Mouse (Mus musculus) MEL (cell line): ENCODE measurements around the gene Grik4. TPM values are rescaled to one million over a fixed set of nuclear protein-coding genes. Genes with fewer than 3 reads are reported as not detected.

Experiments used
- DNase-seq: peaks from one replicate; pipeline ENCODE4 v3.0.0; 2011; ENCODE audit warnings: low read depth, low spot score
- H3K27ac ChIP-seq: 2 replicates; pipeline ENCODE4 v1.5.1; 2012; ENCODE audit warnings: low read depth, mild to moderate bottlenecking, control low read depth, low read length, moderate library complexity; ENCODE audit not compliant: control insufficient read depth
- H3K27me3 ChIP-seq, 2 experiments: fragments of 150-350 bp in 1 of 2; sonication (generic) in 1 of 2; 2 replicates each; pipeline ENCODE4 v1.6.1; 2012; ENCODE audit warnings: low read length in 2 of 2, mild to moderate bottlenecking in 2 of 2, improper control_type of control experiment in 1 of 2, moderate library complexity in 1 of 2; ENCODE audit not compliant: insufficient read depth in 2 of 2, control insufficient read depth in 1 of 2
- H3K36me3 ChIP-seq, 2 experiments: 2 replicates each; pipeline ENCODE4 v1.6.1; 2012 to 2014; ENCODE audit warnings: low read length in 2 of 2, improper control_type of control experiment in 1 of 2, inconsistent platforms in 1 of 2, mild to moderate bottlenecking in 1 of 2; ENCODE audit not compliant: insufficient read depth in 2 of 2, control insufficient read depth in 1 of 2
- H3K4me1 ChIP-seq, 2 experiments: fragments of 150-350 bp in 1 of 2; sonication (generic) in 1 of 2; 2 replicates each; pipeline ENCODE4 v1.6.1; 2012; ENCODE audit warnings: low read length in 2 of 2, improper control_type of control experiment in 1 of 2, mild to moderate bottlenecking in 1 of 2; ENCODE audit not compliant: insufficient read depth in 2 of 2, control insufficient read depth in 1 of 2
- H3K4me3 ChIP-seq, 2 experiments: fragments of 150-350 bp in 1 of 2; sonication (generic) in 1 of 2; 2 replicates each; pipeline ENCODE4 v1.5.1; 2012; ENCODE audit warnings: low read depth in 2 of 2, low read length in 2 of 2, mild to moderate bottlenecking in 2 of 2, moderate library complexity in 2 of 2, control low read depth in 1 of 2, improper control_type of control experiment in 1 of 2; ENCODE audit not compliant: control insufficient read depth in 1 of 2, insufficient read depth in 1 of 2
- H3K79me2 ChIP-seq: 2 replicates; pipeline ENCODE4 v1.6.1; 2012; ENCODE audit warnings: mild to moderate bottlenecking, low read length, moderate library complexity; ENCODE audit not compliant: control insufficient read depth, poor library complexity, insufficient read depth
- H3K9ac ChIP-seq: 2 replicates; pipeline ENCODE4 v1.6.1; 2012; ENCODE audit warnings: low read depth, mild to moderate bottlenecking, control low read depth, low read length, moderate library complexity; ENCODE audit not compliant: control insufficient read depth, poor library complexity, severe bottlenecking
- H3K9me3 ChIP-seq: fragments of 150-350 bp; sonication (generic); replicated peaks from 2 replicates; pipeline ENCODE4 v1.6.1; 2012; ENCODE audit warnings: mild to moderate bottlenecking, low read length, improper control_type of control experiment, moderate library complexity; ENCODE audit not compliant: insufficient read depth
- BHLHE40 ChIP-seq: IDR thresholded peaks from 2 replicates; pipeline ENCODE4 v1.6.1; 2012; ENCODE audit warnings: low read depth, mild to moderate bottlenecking, inconsistent platforms, low read length, improper control_type of control experiment, borderline replicate concordance
- CHD2 ChIP-seq: IDR thresholded peaks from 2 replicates; pipeline ENCODE4 v1.6.1; 2011; ENCODE audit warnings: low read length, improper control_type of control experiment
- GATA1 ChIP-seq: IDR thresholded peaks from 2 replicates; pipeline ENCODE4 v1.6.1; 2011; ENCODE audit warnings: low read depth, low read length, improper control_type of control experiment
- JUND ChIP-seq: IDR thresholded peaks from 2 replicates; pipeline ENCODE4 v1.6.1; 2011; ENCODE audit warnings: low read depth, mild to moderate bottlenecking, improper control_type of control experiment, low read length
- MAFK ChIP-seq: IDR thresholded peaks from 2 replicates; pipeline ENCODE4 v1.6.1; 2011; ENCODE audit warnings: low read depth, mild to moderate bottlenecking, low read length, improper control_type of control experiment, borderline replicate concordance
- MAX ChIP-seq: IDR thresholded peaks from 2 replicates; pipeline ENCODE4 v1.6.1; 2011; ENCODE audit warnings: low read length, improper control_type of control experiment
- MXI1 ChIP-seq: IDR thresholded peaks from 2 replicates; pipeline ENCODE4 v1.6.1; 2011; ENCODE audit warnings: mild to moderate bottlenecking, low read depth, low read length, improper control_type of control experiment
- MYB ChIP-seq: IDR thresholded peaks from 2 replicates; pipeline ENCODE4 v1.6.1; 2011; ENCODE audit warnings: mild to moderate bottlenecking, low read depth, low read length, improper control_type of control experiment
- MYC ChIP-seq: IDR thresholded peaks from 2 replicates; pipeline ENCODE4 v1.6.1; 2011; ENCODE audit warnings: low read depth, mild to moderate bottlenecking, low read length, improper control_type of control experiment, moderate library complexity
- POLR2A ChIP-seq, 2 experiments: IDR thresholded peaks; 2 replicates each; pipeline ENCODE4 v1.6.1; 2011 to 2012; ENCODE audit warnings: low read length in 2 of 2, mild to moderate bottlenecking in 2 of 2, control low read depth in 1 of 2, improper control_type of control experiment in 1 of 2, low read depth in 1 of 2, moderate library complexity in 1 of 2; ENCODE audit not compliant: control insufficient read depth in 1 of 2, insufficient read depth in 1 of 2, poor library complexity in 1 of 2
- POLR2AphosphoS5 ChIP-seq: IDR thresholded peaks from 2 replicates; pipeline ENCODE4 v1.6.1; 2012; ENCODE audit warnings: low read depth, borderline replicate concordance, mild to moderate bottlenecking, inconsistent platforms, low read length, moderate library complexity, mixed read lengths
- RCOR1 ChIP-seq: IDR thresholded peaks from 2 replicates; pipeline ENCODE4 v1.6.1; 2012; ENCODE audit warnings: low read depth, mild to moderate bottlenecking, inconsistent platforms, low read length, improper control_type of control experiment
- TBP ChIP-seq: IDR thresholded peaks from 2 replicates; pipeline ENCODE4 v1.8.0; 2011; ENCODE audit warnings: low read depth, low read length, improper control_type of control experiment
- TCF12 ChIP-seq: IDR thresholded peaks from 2 replicates; pipeline ENCODE4 v1.6.1; 2014; ENCODE audit warnings: low read depth, mild to moderate bottlenecking, inconsistent platforms, low read length, improper control_type of control experiment, moderate library complexity
- UBTF ChIP-seq: IDR thresholded peaks from 2 replicates; pipeline ENCODE4 v1.6.1; 2012; ENCODE audit warnings: low read depth, mild to moderate bottlenecking, inconsistent platforms, low read length, improper control_type of control experiment, moderate library complexity, borderline replicate concordance; ENCODE audit not compliant: insufficient read depth
- USF1 ChIP-seq: IDR thresholded peaks from 2 replicates; pipeline ENCODE4 v1.6.1; 2014; ENCODE audit warnings: low read depth, mild to moderate bottlenecking, inconsistent platforms, low read length, improper control_type of control experiment, moderate library complexity
- ZC3H11A ChIP-seq: IDR thresholded peaks from 2 replicates; pipeline ENCODE4 v1.6.1; 2012; ENCODE audit warnings: low read depth, mild to moderate bottlenecking, inconsistent platforms, low read length, improper control_type of control experiment
- polyA plus RNA-seq, 2 experiments: library from polyadenylated mRNA; stranded (reverse) in 1 of 2; unstranded in 1 of 2; fragments of >175 nt in 1 of 2; fragments of >200 nt in 1 of 2; gene quantifications; 2 replicates each; pipeline versions ENCODE4 v1.2.1 to v1.2.4; 2012; ENCODE audit warnings: low replicate concordance in 2 of 2, low read depth in 1 of 2; ENCODE audit not compliant: insufficient read length in 2 of 2, insufficient read depth in 1 of 2, missing spikeins in 1 of 2
- total RNA-seq: library from RNA; depleted of rRNA; stranded (reverse); fragments of 300-350 nt; gene quantifications from 2 replicates; pipeline ENCODE4 v1.2.3, GENCODE M21; 2012

Gene Grik4
- total and polyA plus RNA-seq, 3 experiments: 0.17 TPM; not detected in 2

DNA sequence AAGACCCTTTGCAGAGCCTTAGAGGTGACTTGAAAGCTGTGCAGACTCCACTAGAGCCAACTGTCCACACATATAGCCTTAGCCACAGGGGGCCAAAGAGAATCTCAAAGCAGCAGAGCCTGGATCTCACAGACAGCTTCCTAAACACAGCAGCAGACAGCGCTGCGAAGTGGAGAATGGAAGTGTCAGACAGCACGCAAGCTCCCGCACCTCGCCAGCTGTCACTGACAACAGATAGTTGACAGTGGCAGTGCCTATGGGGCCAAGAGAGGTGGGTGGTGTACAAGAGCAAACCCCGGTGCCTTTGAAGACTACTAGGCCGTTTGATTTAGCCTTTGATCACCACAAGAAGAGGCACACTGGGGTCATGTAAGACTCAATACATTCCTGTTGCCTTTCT, 395.3 kb downstream of the Grik4 start:
- H3K27me3 ChIP-seq: no peaks in the 10 kb centered on the region
- H3K27ac ChIP-seq: no peak overlapping the region
- no peak for TF ChIP-seq USF1
- no peak overlapping the region for H3K9ac ChIP-seq
- H3K4me1 ChIP-seq: no peaks in the 10 kb centered on the region
- H3K36me3 ChIP-seq: no peaks in the 10 kb centered on the region
- no peak for DNase-seq
- H3K9me3 ChIP-seq: no peaks in the 10 kb centered on the region
- no peaks in the 10 kb centered on the region for H3K79me2 ChIP-seq
- no peak overlapping the region for H3K4me3 ChIP-seq

GRCm38 (mm10) chr9:42544521-42544920, 399.8 kb downstream of the Grik4 start:
- no peaks in the 10 kb centered on the region for H3K9me3 ChIP-seq
- DNase-seq: no peak
- no peak overlapping the region for H3K4me3 ChIP-seq
- no peaks in the 10 kb centered on the region for H3K36me3 ChIP-seq
- no peaks in the 10 kb centered on the region for H3K79me2 ChIP-seq
- no peak overlapping the region for H3K27ac ChIP-seq
- no peak for TF ChIP-seq UBTF
- no peak for TF ChIP-seq TCF12
- TF ChIP-seq MAFK: no peak
- no peak for TF ChIP-seq ZC3H11A
- TF ChIP-seq BHLHE40: no peak
- no peak for TF ChIP-seq MYC
- no peak for TF ChIP-seq MXI1
- no peak for TF ChIP-seq GATA1
- no peak for TF ChIP-seq POLR2AphosphoS5
- no peak for TF ChIP-seq CHD2
- TF ChIP-seq RCOR1: no peak
- TF ChIP-seq POLR2A (IDR thresholded peaks at IDR 0.05; ENCODE audit: control insufficient read depth in 1 of 2, insufficient read depth in 1 of 2, low read depth in 1 of 2, low read length in 2 of 2, poor library complexity in 1 of 2): no peak
- TF ChIP-seq MAX: no peak
- no peak for TF ChIP-seq USF1
- no peak for TF ChIP-seq TBP
- TF ChIP-seq MYB: no peak
- TF ChIP-seq JUND: no peak
- no peaks in the 10 kb centered on the region for H3K27me3 ChIP-seq
- H3K4me1 ChIP-seq: no peaks in the 10 kb centered on the region
- H3K9ac ChIP-seq: no peak overlapping the region
